Mouse (Mus musculus): Measurements from ENCODE around the gene Mia3. TPM values are rescaled to one million over a fixed set of nuclear protein-coding genes. Genes with fewer than 3 reads are reported as not detected.

The Mia3 gene
- polyA plus RNA-seq, 1 experiment = 49.8 TPM

DNA sequence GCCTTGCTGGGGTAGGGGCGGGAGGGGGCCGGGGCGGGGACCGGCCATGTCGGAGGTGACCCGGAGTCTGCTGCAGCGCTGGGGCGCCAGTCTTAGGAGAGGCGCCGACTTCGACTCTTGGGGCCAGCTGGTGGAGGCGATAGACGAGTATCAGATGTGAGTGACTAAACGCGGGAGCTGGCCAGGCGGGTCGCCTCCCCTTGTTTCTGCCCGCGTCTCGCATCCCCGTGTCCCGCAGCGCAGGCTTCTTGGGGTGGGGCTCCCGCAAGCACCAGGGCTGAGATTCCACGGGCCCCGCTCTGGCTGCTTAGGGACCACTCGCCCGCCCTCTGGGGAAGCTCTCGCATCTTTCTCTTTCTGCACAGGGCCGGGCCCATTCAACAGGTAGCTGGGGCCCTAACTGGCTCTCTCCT, 71.9 kb downstream of the Mia3 start:
- TF ChIP-seq POLR2A (IDR thresholded peaks at IDR 0.05; ENCODE audit: low read depth, low read length) (no peak), CTCF (IDR thresholded peaks at IDR 0.05; ENCODE audit: extremely low read depth, insufficient read length, insufficient replicate concordance, low read depth, low read length) (no peak)
- H3K27me3 ChIP-seq (ENCODE audit: control insufficient read depth, insufficient read depth, low read length) = no peaks in the 10 kb centered on the region

DNA sequence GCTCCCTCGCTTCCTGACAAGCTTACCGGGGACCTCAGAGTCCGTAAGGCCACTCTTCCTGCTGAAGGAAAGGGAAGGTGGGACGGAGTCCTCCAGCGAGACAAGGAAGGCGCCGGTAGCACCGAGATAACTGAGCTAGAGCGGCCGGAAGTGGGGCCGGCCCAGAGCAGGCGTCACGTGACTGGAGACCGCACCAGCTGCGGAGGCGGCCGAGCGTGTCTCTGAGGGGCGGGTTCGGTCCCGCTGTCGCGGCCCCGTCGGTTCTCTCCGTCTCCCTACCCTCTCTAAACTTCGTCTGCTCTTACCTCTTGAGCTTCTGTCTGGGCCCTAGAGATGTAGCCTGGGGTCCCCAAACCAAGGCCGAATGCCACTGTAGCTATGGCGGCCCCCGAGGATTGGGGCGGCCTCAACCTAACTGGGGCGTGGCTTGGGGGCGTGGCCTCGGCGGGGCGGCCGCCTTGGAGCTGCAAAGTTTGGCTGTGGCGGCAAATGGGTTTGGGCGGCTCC, 72.4 kb downstream of the Mia3 start, which contains the start of gene Brox:
TSS of gene Brox (minus strand) at position 393 of the 507 bp plus-strand sequence.
- H3K36me3 ChIP-seq (ENCODE audit: control insufficient read depth, insufficient read depth, low read length) = peaks cover 13% of the 10 kb centered on the region
- H3K27me3 ChIP-seq (ENCODE audit: control insufficient read depth, insufficient read depth, low read length) = no peaks in the 10 kb centered on the region
- TF ChIP-seq CTCF (IDR thresholded peaks at IDR 0.05; ENCODE audit: extremely low read depth, insufficient read length, insufficient replicate concordance, low read depth, low read length) = no peak
- TF ChIP-seq POLR2A (IDR thresholded peaks at IDR 0.05; ENCODE audit: low read depth, low read length) = peak; percentile 82
- peak within 1 kb of the TSS; percentile 78 for H3K27ac ChIP-seq (ENCODE audit: insufficient read depth, low read depth, low read length)
- no peaks in the 10 kb centered on the region for H3K4me1 ChIP-seq (ENCODE audit: control insufficient read depth, insufficient read depth, insufficient read length, low read length)
- H3K4me3 ChIP-seq (ENCODE audit: low read depth, low read length) = peak within 1 kb of the TSS; percentile 86
- WGBS = under 1% methylated on average over 39 of the region's 39 CpGs

More for the DNA sequence above, 71.9 kb downstream of the Mia3 start:
- H3K4me3 ChIP-seq (ENCODE audit: low read depth, low read length) = peak overlapping the region; percentile 86
- peak overlapping the region; percentile 23 for H3K27ac ChIP-seq (ENCODE audit: insufficient read depth, low read depth, low read length)
- no peaks in the 10 kb centered on the region for H3K4me1 ChIP-seq (ENCODE audit: control insufficient read depth, insufficient read depth, insufficient read length, low read length)
- H3K36me3 ChIP-seq (ENCODE audit: control insufficient read depth, insufficient read depth, low read length) = peaks cover 10% of the 10 kb centered on the region
- under 1% methylated on average over 30 of the region's 30 CpGs for WGBS

- Histone ChIP-seq H3K27ac (ENCODE audit: insufficient read depth, low read depth, low read length) (peak within 1 kb of the TSS; percentile 78), H3K4me1 (ENCODE audit: control insufficient read depth, insufficient read depth, insufficient read length, low read length) (no peaks in the 10 kb centered on the region), H3K36me3 (ENCODE audit: control insufficient read depth, insufficient read depth, low read length) (peaks cover 15% of the 10 kb centered on the region), H3K4me3 (ENCODE audit: low read depth, low read length) (peak within 1 kb of the TSS; percentile 86), H3K27me3 (ENCODE audit: control insufficient read depth, insufficient read depth, low read length) (no peaks in the 10 kb centered on the region)
- no peak for TF ChIP-seq POLR2A (IDR thresholded peaks at IDR 0.05; ENCODE audit: low read depth, low read length)
- no peak for TF ChIP-seq CTCF (IDR thresholded peaks at IDR 0.05; ENCODE audit: extremely low read depth, insufficient read length, insufficient replicate concordance, low read depth, low read length)
- under 1% methylated on average over 26 of the region's 26 CpGs for WGBS
Observed at GRCm38 (mm10) chr1:183296465-183296864, 72.9 kb downstream of the Mia3 start, which contains the start of gene Aida. Aida (plus strand) TSS chr1:183296590.

DNA sequence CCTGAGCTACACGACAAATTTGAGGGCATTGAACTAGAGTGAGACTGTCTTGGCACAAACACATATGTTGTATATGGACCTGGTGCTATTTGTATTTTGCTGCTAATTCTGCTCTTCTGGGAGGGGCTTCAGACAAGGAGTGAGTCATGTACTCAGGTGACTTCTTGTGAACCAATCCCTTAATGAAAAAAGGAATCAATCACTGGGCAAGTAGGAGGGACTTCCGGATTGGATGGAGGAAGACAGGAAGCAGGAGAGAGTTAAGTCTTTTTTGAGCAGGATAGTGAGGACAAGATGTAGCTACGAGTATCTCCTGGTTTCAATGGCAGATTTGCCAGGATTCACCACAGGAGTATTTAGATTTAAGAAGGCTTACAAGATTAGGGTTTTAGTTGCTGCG, 79.8 kb downstream of the Mia3 start:
- Histone ChIP-seq H3K36me3 (ENCODE audit: control insufficient read depth, insufficient read depth, low read length) (peaks cover 59% of the 10 kb centered on the region), H3K27ac (ENCODE audit: insufficient read depth, low read depth, low read length) (no peak overlapping the region), H3K27me3 (ENCODE audit: control insufficient read depth, insufficient read depth, low read length) (no peaks in the 10 kb centered on the region), H3K4me3 (ENCODE audit: low read depth, low read length) (no peak overlapping the region), H3K4me1 (ENCODE audit: control insufficient read depth, insufficient read depth, insufficient read length, low read length) (no peaks in the 10 kb centered on the region)
- TF ChIP-seq POLR2A (IDR thresholded peaks at IDR 0.05; ENCODE audit: low read depth, low read length) (no peak), CTCF (IDR thresholded peaks at IDR 0.05; ENCODE audit: extremely low read depth, insufficient read length, insufficient replicate concordance, low read depth, low read length) (no peak)
- 90% methylated on average over 4 of the region's 4 CpGs for WGBS

DNA sequence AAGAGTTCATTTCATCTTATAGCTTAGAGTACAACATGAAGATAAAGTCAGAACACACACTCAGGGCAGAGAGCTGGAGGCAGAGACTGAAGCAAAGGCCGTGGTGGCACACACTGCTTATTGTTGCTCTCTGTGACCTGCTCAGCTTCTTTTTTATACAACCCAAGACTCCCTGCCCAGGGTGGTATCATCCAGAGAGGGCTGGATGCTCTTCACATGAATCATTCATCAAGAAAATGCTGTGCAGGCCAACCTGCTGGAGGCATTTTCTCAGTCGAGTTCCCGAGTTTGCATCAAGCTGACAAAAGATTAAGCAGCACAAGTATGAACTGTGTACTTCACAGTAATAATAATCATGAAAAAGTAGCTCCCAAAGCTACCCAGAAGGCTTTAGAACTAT, 81.0 kb downstream of the Mia3 start:
- WGBS = 86% methylated on average over 3 of the region's 3 CpGs
- Histone ChIP-seq H3K4me3 (ENCODE audit: low read depth, low read length) (no peak overlapping the region), H3K27ac (ENCODE audit: insufficient read depth, low read depth, low read length) (no peak overlapping the region), H3K4me1 (ENCODE audit: control insufficient read depth, insufficient read depth, insufficient read length, low read length) (no peaks in the 10 kb centered on the region), H3K27me3 (ENCODE audit: control insufficient read depth, insufficient read depth, low read length) (no peaks in the 10 kb centered on the region), H3K36me3 (ENCODE audit: control insufficient read depth, insufficient read depth, low read length) (peaks cover 64% of the 10 kb centered on the region)
- TF ChIP-seq CTCF (IDR thresholded peaks at IDR 0.05; ENCODE audit: extremely low read depth, insufficient read length, insufficient replicate concordance, low read depth, low read length) (no peak), POLR2A (IDR thresholded peaks at IDR 0.05; ENCODE audit: low read depth, low read length) (no peak)

Other genes with a start within 250 kb of the Mia3 start
- gene Disp1, start 148.0 kb downstream of the Mia3 start, polyA plus RNA-seq (2012; rRNA removed) = 6.3 and 7.5 TPM in 2 replicates
- 2.7 and 5.4 TPM in 2 replicates for gene Aida, start 73.0 kb downstream of the Mia3 start, polyA plus RNA-seq (2012; rRNA removed)
- gene Brox, start 72.3 kb downstream of the Mia3 start, polyA plus RNA-seq (2012; rRNA removed) = 5.8 and 12.5 TPM in 2 replicates
- gene Taf1a, start 19.4 kb upstream of the Mia3 start, polyA plus RNA-seq (2012; rRNA removed) = 1.3 and 1.5 TPM in 2 replicates
- 0.10 and 0.15 TPM in 2 replicates for gene Hhipl2, start 48.7 kb upstream of the Mia3 start, polyA plus RNA-seq (2012; rRNA removed)